Mouse (Mus musculus): Measurements from ENCODE around the gene Tjp3. TPM values are rescaled to one million over a fixed set of nuclear protein-coding genes. Genes with fewer than 3 reads are reported as not detected.

Tjp3 gene
- polyA plus RNA-seq, 1 experiment from 2014 or later, result 4.7 TPM

DNA sequence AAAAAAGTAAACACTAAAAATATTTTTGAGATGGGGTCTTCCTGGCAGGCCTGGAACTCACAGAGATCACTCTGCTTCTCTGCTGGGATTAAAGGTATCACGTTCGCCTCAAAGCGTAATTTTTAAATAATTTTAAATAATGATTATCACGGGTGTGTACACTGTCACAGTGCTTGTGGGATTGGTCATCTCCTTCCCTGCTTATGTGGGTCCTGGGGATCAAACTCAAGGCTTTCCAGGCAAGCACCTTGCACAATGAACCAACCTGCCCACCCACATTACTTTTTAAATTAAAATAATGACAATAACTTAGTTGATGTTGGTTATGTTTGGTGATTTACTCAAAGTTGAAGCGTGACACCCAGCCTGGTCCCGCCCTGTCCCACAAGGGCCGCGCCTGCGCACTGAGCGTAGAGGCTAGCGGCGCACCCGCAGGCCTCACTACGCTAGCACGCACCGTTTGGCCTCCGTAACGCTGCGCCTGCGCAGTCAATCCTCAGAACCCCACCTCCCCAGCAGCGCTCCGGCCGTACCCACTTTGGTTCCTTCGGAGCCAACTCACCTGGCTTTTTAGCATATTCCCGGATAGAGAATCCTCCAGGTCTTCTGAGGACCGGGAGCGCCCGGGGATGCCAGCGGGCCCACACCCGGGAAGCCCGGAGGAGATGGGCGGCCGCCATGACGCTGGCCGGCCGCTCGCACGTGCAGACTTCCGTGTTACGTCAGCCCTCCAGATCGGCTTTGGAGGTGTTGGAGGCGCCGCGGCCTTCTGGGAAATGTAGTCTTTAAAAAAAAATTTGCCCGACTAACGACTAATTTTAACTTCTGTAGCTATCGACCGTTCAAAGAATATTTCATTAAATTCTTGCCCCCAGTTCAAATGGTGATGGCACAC lies 24.9 kb downstream of the Tjp3 start, which contains the start of the genes Mrpl54 and Apba3:
Gene Mrpl54, minus strand, starts transcription at position 724 of the 895 bp plus-strand sequence.
Gene Apba3, plus strand, starts transcription at position 750 of the 895 bp plus-strand sequence.
- peak; percentile 93 for ATAC-seq (replicated peaks; ENCODE audit: extremely low read depth, insufficient read depth, low FRiP score)
- H3K27me3 ChIP-seq (ENCODE audit: control insufficient read depth, insufficient read depth, low read length), result no peaks in the 10 kb centered on the region
- H3K4me3 ChIP-seq (ENCODE audit: low read length), result peak within 1 kb of the TSS; percentile 83
- H3K4me1 ChIP-seq (ENCODE audit: control insufficient read depth, insufficient read depth, low read length), result peaks cover 10% of the 10 kb centered on the region
- H3K4me2 ChIP-seq (ENCODE audit: low read depth, low read length), result peak within 1 kb of the TSS; percentile 84
- H3K9ac ChIP-seq (ENCODE audit: low read length), result peak within 1 kb of the TSS; percentile 89
- WGBS, result under 1% methylated on average over 48 of the region's 48 CpGs
- no peaks in the 10 kb centered on the region for H3K9me3 ChIP-seq (replicated peaks; ENCODE audit: control insufficient read depth, low read length)
- peaks cover 19% of the 10 kb centered on the region for H3K36me3 ChIP-seq (ENCODE audit: control insufficient read depth, insufficient read depth)
- H3K27ac ChIP-seq (ENCODE audit: low read length), result peak within 1 kb of the TSS; percentile 92

DNA sequence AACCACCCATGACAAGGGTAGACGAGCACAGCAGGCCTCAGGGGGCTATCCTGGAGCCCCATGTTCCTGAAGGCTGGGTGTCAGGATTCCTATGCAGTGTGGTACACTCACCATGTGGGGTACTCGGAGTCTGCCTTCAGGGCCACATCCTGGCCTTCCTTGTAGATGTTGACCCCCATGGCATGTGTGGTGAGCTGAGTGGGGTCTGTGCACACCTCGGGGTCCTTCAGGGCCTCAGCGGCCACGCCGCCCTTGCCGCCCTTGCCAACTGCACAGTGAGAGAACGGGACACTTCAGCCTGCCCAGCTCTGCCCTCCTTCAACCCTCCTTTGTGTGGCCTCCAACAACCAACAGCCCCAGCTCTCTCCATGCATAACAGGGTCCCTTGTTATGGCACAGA lies 25.8 kb downstream of the Tjp3 start:
- ATAC-seq (replicated peaks; ENCODE audit: extremely low read depth, insufficient read depth, low FRiP score), result no peak
- H3K36me3 ChIP-seq (ENCODE audit: control insufficient read depth, insufficient read depth), result peaks cover 16% of the 10 kb centered on the region
- H3K4me2 ChIP-seq (ENCODE audit: low read depth, low read length), result peak overlapping the region; percentile 84
- peak overlapping the region; percentile 89; the same call in 1 of the 2 replicates for H3K9ac ChIP-seq (ENCODE audit: low read length)
- no peak overlapping the region for H3K27ac ChIP-seq (ENCODE audit: low read length)
- no peaks in the 10 kb centered on the region for H3K27me3 ChIP-seq (ENCODE audit: control insufficient read depth, insufficient read depth, low read length)
- H3K4me3 ChIP-seq (ENCODE audit: low read length), result no peak overlapping the region; the same call in 1 of the 2 replicates
- H3K4me1 ChIP-seq (ENCODE audit: control insufficient read depth, insufficient read depth, low read length), result peaks cover 10% of the 10 kb centered on the region
- WGBS, result 92% methylated on average over 8 of the region's 8 CpGs
- peaks cover 2% of the 10 kb centered on the region for H3K9me3 ChIP-seq (replicated peaks; ENCODE audit: control insufficient read depth, low read length)

DNA sequence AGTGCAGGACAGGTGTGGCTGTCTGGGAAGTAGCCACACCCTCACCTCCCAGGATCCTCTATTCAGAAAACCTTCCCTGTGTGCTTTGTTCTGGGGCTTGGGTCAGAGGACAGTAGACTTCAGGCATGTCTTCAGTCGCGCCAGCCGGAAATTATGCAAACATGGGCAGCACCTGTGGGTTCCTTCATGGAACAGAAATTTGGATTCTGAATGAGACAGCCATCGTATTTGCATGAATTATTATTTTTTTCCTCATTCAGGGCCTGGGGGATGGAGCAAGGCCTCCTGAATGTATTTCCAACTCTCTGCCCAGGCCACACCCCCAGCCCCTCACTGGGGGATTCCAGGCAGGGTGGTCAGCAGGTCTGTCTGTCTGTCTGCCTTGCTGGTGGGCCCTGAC lies 30.4 kb downstream of the Tjp3 start:
- no peak overlapping the region for H3K27ac ChIP-seq (ENCODE audit: low read length)
- H3K9me3 ChIP-seq (replicated peaks; ENCODE audit: control insufficient read depth, low read length), result peaks cover 6% of the 10 kb centered on the region
- no peak overlapping the region for H3K9ac ChIP-seq (ENCODE audit: low read length)
- H3K4me2 ChIP-seq (ENCODE audit: low read depth, low read length), result no peak overlapping the region
- WGBS, result 85% methylated on average over 4 of the region's 4 CpGs
- H3K36me3 ChIP-seq (ENCODE audit: control insufficient read depth, insufficient read depth), result peaks cover 16% of the 10 kb centered on the region
- no peak overlapping the region for H3K4me3 ChIP-seq (ENCODE audit: low read length)
- H3K27me3 ChIP-seq (ENCODE audit: control insufficient read depth, insufficient read depth, low read length), result peaks cover 33% of the 10 kb centered on the region
- no peak for ATAC-seq (replicated peaks; ENCODE audit: extremely low read depth, insufficient read depth, low FRiP score)
- peaks cover 11% of the 10 kb centered on the region for H3K4me1 ChIP-seq (ENCODE audit: control insufficient read depth, insufficient read depth, low read length)

DNA sequence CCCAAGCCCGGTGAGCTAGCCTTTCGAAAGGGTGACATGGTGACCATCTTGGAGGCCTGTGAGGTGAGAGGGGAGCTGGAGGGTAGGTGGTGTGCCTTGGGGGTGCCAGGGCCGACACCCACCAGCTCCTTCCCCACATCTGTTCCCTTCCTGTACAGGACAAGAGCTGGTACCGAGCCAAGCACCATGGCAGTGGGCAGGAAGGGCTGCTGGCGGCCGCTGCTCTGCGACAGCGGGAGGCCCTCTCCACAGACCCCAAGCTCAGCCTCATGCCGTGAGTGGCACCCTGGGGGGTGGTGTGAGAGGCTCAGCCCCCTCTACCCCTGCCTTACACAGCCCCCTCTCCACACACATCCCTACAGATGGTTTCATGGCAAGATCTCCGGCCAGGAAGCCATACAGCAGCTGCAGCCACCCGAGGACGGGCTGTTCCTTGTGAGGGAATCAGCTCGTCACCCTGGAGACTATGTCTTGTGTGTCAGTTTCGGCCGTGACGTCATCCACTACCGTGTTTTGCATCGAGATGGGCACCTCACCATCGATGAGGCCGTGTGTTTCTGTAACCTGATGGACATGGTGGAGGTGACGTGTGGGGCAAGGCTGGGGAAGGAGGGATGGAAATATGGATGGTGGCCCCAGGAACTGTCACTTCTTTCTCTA lies 32.0 kb downstream of the Tjp3 start:
- no peak overlapping the region for H3K4me2 ChIP-seq (ENCODE audit: low read depth, low read length)
- H3K4me3 ChIP-seq (ENCODE audit: low read length), result no peak overlapping the region
- H3K9ac ChIP-seq (ENCODE audit: low read length), result no peak overlapping the region
- 42% methylated on average over 21 of the region's 21 CpGs for WGBS
- peaks cover 10% of the 10 kb centered on the region for H3K36me3 ChIP-seq (ENCODE audit: control insufficient read depth, insufficient read depth)
- H3K9me3 ChIP-seq (replicated peaks; ENCODE audit: control insufficient read depth, low read length), result peaks cover 6% of the 10 kb centered on the region
- H3K4me1 ChIP-seq (ENCODE audit: control insufficient read depth, insufficient read depth, low read length), result peaks cover 8% of the 10 kb centered on the region
- ATAC-seq (replicated peaks; ENCODE audit: extremely low read depth, insufficient read depth, low FRiP score), result no peak
- no peak overlapping the region for H3K27ac ChIP-seq (ENCODE audit: low read length)
- H3K27me3 ChIP-seq (ENCODE audit: control insufficient read depth, insufficient read depth, low read length), result peaks cover 40% of the 10 kb centered on the region

DNA sequence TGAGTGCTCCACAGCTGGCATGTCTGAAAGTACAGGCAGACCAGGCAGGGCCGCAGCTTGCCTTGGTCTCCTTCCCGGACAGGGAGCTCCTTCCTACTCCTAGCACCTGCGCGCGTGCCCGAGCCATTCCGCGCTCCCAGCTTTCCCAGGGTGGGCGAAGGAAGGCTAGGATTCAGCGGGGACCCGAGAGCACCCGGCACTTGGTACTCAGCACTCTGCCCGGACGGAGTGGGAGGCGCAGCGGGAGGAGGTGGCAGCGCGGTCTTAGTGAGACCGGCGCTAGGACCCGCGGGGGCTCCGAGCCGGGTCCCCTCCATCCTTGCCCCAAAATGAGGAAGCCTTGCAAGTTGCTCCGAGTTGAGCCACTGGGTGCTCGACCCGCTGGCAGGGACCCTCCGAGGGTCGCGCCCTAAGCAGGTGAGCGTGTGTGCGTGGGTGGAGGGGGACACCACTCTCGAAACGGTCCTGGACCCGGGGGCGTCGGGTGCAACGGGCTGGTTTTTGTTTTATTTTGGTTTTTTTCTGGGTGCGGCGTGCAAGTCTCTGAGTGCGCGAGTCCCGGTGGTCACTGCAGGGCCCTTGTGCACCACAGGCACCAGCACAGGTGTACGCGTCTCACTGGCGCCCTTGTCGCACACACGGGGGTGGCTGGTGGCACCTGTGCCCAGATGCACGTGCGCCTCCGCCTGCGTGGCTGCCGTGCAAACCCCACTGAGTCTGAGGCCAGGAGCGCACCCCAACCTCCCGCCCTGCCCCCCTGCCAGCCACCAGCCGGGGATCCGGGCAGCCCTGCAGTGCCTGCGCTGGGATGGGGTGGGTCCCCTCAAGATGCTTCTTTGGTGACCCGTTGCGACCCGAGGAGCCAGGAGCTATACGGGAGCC lies 34.0 kb downstream of the Tjp3 start:
- peaks cover 6% of the 10 kb centered on the region for H3K9me3 ChIP-seq (replicated peaks; ENCODE audit: control insufficient read depth, low read length)
- H3K4me2 ChIP-seq (ENCODE audit: low read depth, low read length), result peak overlapping the region; percentile 87
- peak overlapping the region; percentile 59 for H3K4me3 ChIP-seq (ENCODE audit: low read length)
- peaks cover 59% of the 10 kb centered on the region for H3K27me3 ChIP-seq (ENCODE audit: control insufficient read depth, insufficient read depth, low read length)
- peak overlapping the region; percentile 66 for H3K9ac ChIP-seq (ENCODE audit: low read length)
- WGBS, result 2% methylated on average over 62 of the region's 62 CpGs
- ATAC-seq (replicated peaks; ENCODE audit: extremely low read depth, insufficient read depth, low FRiP score), result no peak
- peaks cover 8% of the 10 kb centered on the region for H3K4me1 ChIP-seq (ENCODE audit: control insufficient read depth, insufficient read depth, low read length)
- no peak overlapping the region for H3K27ac ChIP-seq (ENCODE audit: low read length)
- no peaks in the 10 kb centered on the region for H3K36me3 ChIP-seq (ENCODE audit: control insufficient read depth, insufficient read depth)

DNA sequence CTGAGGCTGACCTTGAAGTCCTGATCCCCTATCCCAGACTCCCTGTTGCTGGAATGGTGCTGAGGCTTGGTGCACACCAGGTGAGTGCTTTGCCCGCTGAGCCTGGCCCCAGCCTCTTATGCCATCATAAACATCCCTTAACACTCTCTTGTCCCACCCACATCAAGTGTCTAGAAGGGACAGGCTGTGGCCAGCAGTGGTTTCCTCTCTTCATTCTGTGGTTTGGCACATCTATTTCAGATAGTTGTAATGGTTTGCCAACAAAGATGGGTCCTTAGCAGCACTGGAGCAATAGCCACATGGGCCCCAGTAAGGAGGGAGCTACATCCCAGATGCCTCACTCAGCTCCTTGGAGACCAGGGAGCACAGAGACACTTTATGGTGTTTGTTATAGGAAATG lies 36.5 kb downstream of the Tjp3 start:
- Histone ChIP-seq H3K4me3 (ENCODE audit: low read length) (no peak overlapping the region), H3K4me2 (ENCODE audit: low read depth, low read length) (no peak overlapping the region), H3K9me3 (replicated peaks; ENCODE audit: control insufficient read depth, low read length) (no peaks in the 10 kb centered on the region), H3K27me3 (ENCODE audit: control insufficient read depth, insufficient read depth, low read length) (peaks cover 75% of the 10 kb centered on the region), H3K27ac (ENCODE audit: low read length) (no peak overlapping the region), H3K4me1 (ENCODE audit: control insufficient read depth, insufficient read depth, low read length) (peaks cover 8% of the 10 kb centered on the region), H3K36me3 (ENCODE audit: control insufficient read depth, insufficient read depth) (no peaks in the 10 kb centered on the region), H3K9ac (ENCODE audit: low read length) (no peak overlapping the region)
- WGBS, result 36% methylated on average over 1 of the region's 1 CpGs
- no peak for ATAC-seq (replicated peaks; ENCODE audit: extremely low read depth, insufficient read depth, low FRiP score)

DNA sequence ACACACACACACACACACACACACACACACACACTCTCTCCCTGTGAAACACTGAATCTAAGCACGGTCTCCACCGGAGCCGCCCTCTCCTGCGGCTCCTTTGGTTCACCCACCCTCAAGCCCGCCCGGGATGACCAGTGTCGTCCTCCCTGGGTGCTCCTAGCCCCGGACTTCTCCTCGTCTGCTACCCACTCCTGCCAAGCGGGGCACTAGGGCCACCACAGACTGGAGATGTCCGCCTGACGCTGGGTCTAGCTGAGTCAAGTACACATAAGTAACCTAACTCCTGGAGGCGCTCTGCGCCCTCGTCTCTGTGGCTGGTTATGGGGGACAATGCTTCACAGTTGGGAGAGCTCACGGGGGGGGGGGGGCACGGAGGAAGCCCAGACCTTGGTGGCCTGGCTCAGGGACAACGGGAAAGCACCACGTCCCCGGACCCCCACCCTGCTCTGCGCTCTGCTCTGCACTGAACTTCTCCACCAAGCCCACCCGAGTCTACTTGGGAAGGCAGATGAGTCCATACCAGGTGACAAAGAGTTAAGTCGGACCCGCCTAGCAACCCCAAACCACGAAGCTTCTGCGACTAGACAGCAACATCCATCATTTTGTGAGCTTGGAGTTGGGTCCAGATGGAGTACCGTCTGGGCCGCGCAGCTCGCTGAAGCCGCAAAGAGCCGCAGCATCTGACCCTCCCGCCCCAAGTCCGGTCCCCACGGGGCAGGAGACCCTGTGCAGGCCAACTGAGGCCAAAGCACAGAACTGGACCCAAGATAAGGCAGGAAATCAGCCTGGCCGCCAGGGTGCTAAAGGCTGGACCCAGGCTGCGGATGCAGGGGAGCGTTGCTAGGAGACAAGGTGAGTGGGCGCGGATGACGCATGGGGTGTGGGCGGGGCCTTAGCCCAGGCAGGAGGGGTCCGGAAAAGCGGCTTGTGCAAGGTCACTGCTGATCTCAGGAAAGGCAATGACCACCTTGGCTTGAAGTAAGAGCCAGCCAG lies 38.7 kb downstream of the Tjp3 start, which contains the start of gene Matk:
Gene Matk, plus strand, starts transcription at position 512 of the 996 bp plus-strand sequence.
- H3K9ac ChIP-seq (ENCODE audit: low read length), result no peak within 1 kb of the TSS
- peaks cover 56% of the 10 kb centered on the region for H3K27me3 ChIP-seq (ENCODE audit: control insufficient read depth, insufficient read depth, low read length)
- H3K4me1 ChIP-seq (ENCODE audit: control insufficient read depth, insufficient read depth, low read length), result peaks cover 7% of the 10 kb centered on the region
- H3K9me3 ChIP-seq (replicated peaks; ENCODE audit: control insufficient read depth, low read length), result no peaks in the 10 kb centered on the region
- H3K36me3 ChIP-seq (ENCODE audit: control insufficient read depth, insufficient read depth), result no peaks in the 10 kb centered on the region
- H3K4me3 ChIP-seq (ENCODE audit: low read length), result no peak within 1 kb of the TSS
- H3K27ac ChIP-seq (ENCODE audit: low read length), result no peak within 1 kb of the TSS
- ATAC-seq (replicated peaks; ENCODE audit: extremely low read depth, insufficient read depth, low FRiP score), result 0 out of 2 replicates have a peak, but pooled peaks have one; percentile 17
- H3K4me2 ChIP-seq (ENCODE audit: low read depth, low read length), result no peak within 1 kb of the TSS
- WGBS, result 11% methylated on average over 44 of the region's 44 CpGs

DNA sequence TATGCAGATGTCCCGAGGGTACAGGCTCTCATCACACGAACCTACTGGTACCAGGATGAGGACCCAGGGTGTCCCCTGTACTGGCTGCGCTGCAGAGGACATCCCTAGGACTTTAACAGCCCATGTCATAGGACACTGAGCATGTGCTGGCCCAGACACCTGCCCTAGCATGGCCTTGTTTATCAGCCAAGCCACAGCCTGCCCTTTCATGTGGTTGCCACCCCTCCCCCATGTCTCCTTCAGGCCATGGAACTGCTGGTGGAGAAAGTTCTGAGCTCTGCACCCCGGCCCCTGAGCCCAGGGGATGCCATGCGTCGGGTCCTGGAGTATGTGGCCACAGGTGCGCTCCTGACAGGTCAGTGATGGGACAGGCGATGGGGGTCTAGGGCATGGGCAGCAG lies 41.9 kb downstream of the Tjp3 start:
- Histone ChIP-seq H3K9me3 (replicated peaks; ENCODE audit: control insufficient read depth, low read length) (no peaks in the 10 kb centered on the region), H3K27ac (ENCODE audit: low read length) (no peak overlapping the region), H3K4me1 (ENCODE audit: control insufficient read depth, insufficient read depth, low read length) (no peaks in the 10 kb centered on the region; the same call in 1 of the 2 replicates), H3K9ac (ENCODE audit: low read length) (no peak overlapping the region), H3K4me2 (ENCODE audit: low read depth, low read length) (no peak overlapping the region), H3K36me3 (ENCODE audit: control insufficient read depth, insufficient read depth) (no peaks in the 10 kb centered on the region), H3K27me3 (ENCODE audit: control insufficient read depth, insufficient read depth, low read length) (peaks cover 36% of the 10 kb centered on the region), H3K4me3 (ENCODE audit: low read length) (no peak overlapping the region)
- no peak for ATAC-seq (replicated peaks; ENCODE audit: extremely low read depth, insufficient read depth, low FRiP score)
- WGBS, result 80% methylated on average over 8 of the region's 8 CpGs

Data from heart, embryonic 16.5 days (tissue).